Mouse (Mus musculus) monocyte, adult 59 days (primary cell): ENCODE data around the gene Sufu. TPM values are rescaled to one million over a fixed set of nuclear protein-coding genes. Genes with fewer than 3 reads are reported as not detected.

Experiments
- total RNA-seq, 2 experiments: library from RNA; stranded (reverse); gene quantifications; one replicate each; pipeline ENCODE4 v1.2.4; 2023

Gene Sufu
- total RNA-seq: 10 to 100 TPM; 19.4 to 20.2 TPM

DNA sequence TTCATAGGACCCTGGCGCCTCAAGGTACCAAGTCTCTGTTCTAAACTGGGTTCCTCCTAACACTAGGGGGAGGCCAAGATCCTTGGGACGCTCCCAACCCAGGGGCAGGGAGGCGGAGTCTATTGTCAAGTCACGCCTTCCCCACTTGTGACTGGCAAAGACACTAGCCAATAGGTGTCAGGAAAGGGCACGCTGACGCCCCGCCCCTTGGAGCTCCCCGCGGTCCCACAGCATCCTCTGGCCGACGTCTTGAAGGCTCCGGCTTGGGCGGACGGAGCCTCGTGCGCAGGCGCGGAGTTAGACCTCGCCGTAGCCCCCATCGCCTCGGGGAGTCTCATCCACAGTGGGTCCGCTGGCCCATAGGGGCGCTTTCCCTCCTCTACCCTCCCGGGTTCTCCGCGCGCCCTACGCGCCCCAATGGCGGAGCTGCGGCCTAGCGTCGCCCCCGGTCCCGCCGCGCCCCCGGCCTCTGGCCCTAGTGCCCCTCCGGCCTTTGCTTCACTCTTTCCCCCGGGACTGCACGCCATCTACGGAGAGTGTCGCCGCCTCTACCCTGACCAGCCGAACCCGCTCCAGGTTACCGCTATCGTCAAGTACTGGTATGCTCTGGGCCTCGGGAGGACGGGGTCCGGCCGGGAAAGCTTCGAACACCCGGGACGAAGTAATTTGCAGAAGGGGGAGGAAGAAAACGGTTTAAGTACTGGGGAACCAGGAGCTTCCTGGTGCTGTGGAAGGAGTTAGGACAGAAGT, at the start of gene Sufu:
Gene Sufu (plus strand): TSS at position 211 of the 750 bp plus-strand sequence.

GRCm38 (mm10) chr19:46350168-46350932, 46.3 kb upstream of the Sufu start, which contains the start of gene 2310034G01Rik:
2310034G01Rik (minus strand) TSS chr19:46350302.

DNA sequence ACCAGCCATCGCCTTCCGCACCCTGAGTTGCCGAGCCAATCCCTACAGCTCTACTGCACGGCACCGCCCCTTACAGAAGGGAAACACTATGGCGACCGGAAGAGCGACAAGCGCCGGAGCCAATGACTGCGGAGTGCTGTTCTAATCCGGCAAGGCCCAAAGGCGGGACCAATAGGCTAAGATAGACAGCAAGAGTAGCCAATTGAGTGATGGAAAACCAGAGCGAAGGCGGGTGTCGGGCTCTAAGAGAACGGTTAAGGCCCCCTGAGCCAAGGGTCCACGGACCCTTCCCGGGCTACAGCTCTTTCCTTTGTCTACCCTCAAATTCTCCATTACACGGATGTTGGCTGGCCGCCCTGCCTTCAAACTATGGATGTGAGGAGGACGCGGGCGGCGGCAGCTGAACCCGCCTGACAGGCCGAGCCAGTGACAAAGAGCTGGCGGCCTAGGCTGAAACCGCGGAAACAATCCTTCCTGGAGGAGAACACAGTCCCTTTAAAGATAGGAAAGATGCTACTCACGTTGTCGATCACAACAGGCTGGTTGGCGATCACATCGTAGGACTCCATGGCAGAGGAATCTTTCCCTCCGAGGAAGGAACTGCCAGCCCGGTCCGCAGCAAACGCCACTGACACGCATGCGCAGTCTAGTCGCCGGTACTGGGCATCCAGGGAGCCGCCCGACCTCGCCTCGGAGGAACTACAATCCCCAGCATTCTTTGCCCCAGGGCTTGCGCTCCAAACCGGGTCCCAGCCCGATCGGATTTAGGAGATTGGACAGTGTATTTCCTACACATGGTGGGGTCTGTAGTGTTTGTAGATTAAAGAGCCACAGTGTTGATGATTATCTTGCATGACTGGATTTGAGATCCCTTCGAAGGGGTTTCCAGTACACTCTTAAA, 1.3 kb upstream of the Sufu start, which contains the start of gene Actr1a:
Gene Actr1a (minus strand): TSS at position 640 of the 901 bp plus-strand sequence.

GRCm38 (mm10) chr19:46501401-46502068, 104.8 kb downstream of the Sufu start, which contains the start of gene Trim8:
Trim8 (plus strand) TSS chr19:46501702.

Other genes with a start within 250 kb of the Sufu start
- gene Pitx3, start 248.6 kb upstream of the Sufu start, total RNA-seq: not detected
- 10 to 100 TPM; 72.3 to 76.8 TPM for gene Gbf1, start 244.4 kb upstream of the Sufu start, total RNA-seq
- gene Nfkb2, start 92.6 kb upstream of the Sufu start, total RNA-seq: 100 to 1,000 TPM; 174 to 199 TPM
- under 1 TPM in 1 of 2 experiments, not detected in 1; 0.31 TPM for gene Psd, start 69.7 kb upstream of the Sufu start, total RNA-seq
- 1 to 10 TPM; 8.6 to 9.7 TPM for gene Fbxl15, start 68.7 kb upstream of the Sufu start, total RNA-seq
- 10 to 100 TPM; 76.8 to 92.1 TPM for gene Cuedc2, start 58.2 kb upstream of the Sufu start, total RNA-seq
- gene Mfsd13a, start 55.8 kb upstream of the Sufu start, total RNA-seq: 10 to 100 TPM; 15.3 to 15.5 TPM
- gene 2310034G01Rik, start 46.6 kb upstream of the Sufu start, total RNA-seq: under 1 TPM in 1 of 2 experiments, not detected in 1; 0.39 TPM
- gene Actr1a, start 1.1 kb upstream of the Sufu start, total RNA-seq: 100 to 1,000 TPM; 112 to 114 TPM
- 100 to 1,000 TPM; 102 to 122 TPM for gene Trim8, start 104.8 kb downstream of the Sufu start, total RNA-seq
- gene Arl3, start 176.3 kb downstream of the Sufu start, total RNA-seq: 10 to 100 TPM; 14.3 to 17.5 TPM
- gene Sfxn2, start 176.5 kb downstream of the Sufu start, total RNA-seq: 10 to 100 TPM; 15.4 to 20.3 TPM
- gene Wbp1l, start 202.2 kb downstream of the Sufu start, total RNA-seq: 10 to 100 TPM; 57.2 to 63.3 TPM